Mouse (Mus musculus): ENCODE measurements around the gene Tbca. TPM values are rescaled to one million over a fixed set of nuclear protein-coding genes. Genes with fewer than 3 reads are reported as not detected.
A peak's percentile ranks its signal among the peaks of the same experiment; 100 is the strongest.

Tbca gene
- 100 to 1,000 TPM; 121 to 129 TPM for total RNA-seq (2021)
- long read RNA-seq, experiment 1, transcript Tbca-201 (4 exons, 559 nt) = major isoform, 76 of 79 reads
- long read RNA-seq, experiment 1, partial matches to known transcripts = 0 of 79 reads
- long read RNA-seq, experiment 1, other reads (novel, unspliced or antisense) = 1 of 79 reads
- long read RNA-seq, experiment 2, transcript Tbca-201 (4 exons, 559 nt) = major isoform, 60 of 64 reads
- long read RNA-seq, experiment 2, partial matches to known transcripts = 2 of 64 reads
- long read RNA-seq, experiment 2, other reads (novel, unspliced or antisense) = 2 of 64 reads

- peak; percentile 91 to 92 for DNase-seq
Measured at GRCm38 (mm10) chr13:94788771-94789649, at the start of gene Tbca. Gene Tbca, plus strand, starts transcription at chr13:94788910.

- no peak for DNase-seq
Measured at GRCm38 (mm10) chr13:94745176-94745575, 43.5 kb upstream of the Tbca start.

GRCm38 (mm10) chr13:94765852-94766251, 22.9 kb upstream of the Tbca start:
- DNase-seq = no peak

- peak in 1 of 2 experiments; percentile 11 for DNase-seq
Measured at GRCm38 (mm10) chr13:94768460-94769154, 20.1 kb upstream of the Tbca start.

GRCm38 (mm10) chr13:94769155-94769470, 19.6 kb upstream of the Tbca start:
- no peak for DNase-seq

GRCm38 (mm10) chr13:94786866-94787265, 1.8 kb upstream of the Tbca start:
- no peak for DNase-seq

- DNase-seq = no peak
Measured at GRCm38 (mm10) chr13:94794689-94795088, 6.0 kb downstream of the Tbca start.

- DNase-seq = no peak
Measured at GRCm38 (mm10) chr13:94803480-94804057, 14.9 kb downstream of the Tbca start.

GRCm38 (mm10) chr13:94806315-94807179, 17.8 kb downstream of the Tbca start:
- DNase-seq = no peak

- no peak for DNase-seq
Measured at GRCm38 (mm10) chr13:94808596-94808995, 19.9 kb downstream of the Tbca start.

GRCm38 (mm10) chr13:94809724-94810123, 21.0 kb downstream of the Tbca start:
- no peak for DNase-seq

GRCm38 (mm10) chr13:94811451-94811850, 22.7 kb downstream of the Tbca start:
- DNase-seq = no peak

- DNase-seq = no peak
Measured at GRCm38 (mm10) chr13:94813770-94814169, 25.1 kb downstream of the Tbca start.

- DNase-seq = no peak
Measured at GRCm38 (mm10) chr13:94820516-94820915, 31.8 kb downstream of the Tbca start.

GRCm38 (mm10) chr13:94820956-94821355, 32.2 kb downstream of the Tbca start:
- no peak for DNase-seq

GRCm38 (mm10) chr13:94826389-94826788, 37.7 kb downstream of the Tbca start:
- DNase-seq = no peak

GRCm38 (mm10) chr13:94826986-94827385, 38.3 kb downstream of the Tbca start:
- DNase-seq = no peak

- no peak for DNase-seq
Measured at GRCm38 (mm10) chr13:94827847-94828246, 39.1 kb downstream of the Tbca start.

- no peak for DNase-seq
Measured at GRCm38 (mm10) chr13:94838047-94838720, 49.5 kb downstream of the Tbca start.

- DNase-seq = no peak
Measured at GRCm38 (mm10) chr13:94838756-94839337, 50.1 kb downstream of the Tbca start.

- no peak for DNase-seq
Measured at GRCm38 (mm10) chr13:94843236-94843635, 54.5 kb downstream of the Tbca start.
